Mouse (Mus musculus) intestine, postnatal 0 days (tissue): ENCODE results near the gene Gm10471. TPM values are rescaled to one million over a fixed set of nuclear protein-coding genes. Genes with fewer than 3 reads are reported as not detected.
"Not testable (repeated sequence)": the region's sequence is repeated elsewhere in the genome, so short reads cannot be mapped to it uniquely, and the experiment has no call there.

ENCODE experiments used
- ATAC-seq: fragments of 200-750 bp; cut with Nextera tagmentation; 2 replicates; pipeline ENCODE4 v1.8.0; 2017; ENCODE audit warnings: mild to moderate bottlenecking, moderate TSS enrichment, moderate library complexity
- H3K27ac ChIP-seq: fragments of 300-500 bp; sonication (generic); 2 replicates; pipeline ENCODE4 v1.5.1; 2014; ENCODE audit warnings: mild to moderate bottlenecking, low read depth, low read length, moderate library complexity
- H3K27me3 ChIP-seq: fragments of 300-500 bp; sonication (generic); replicated peaks from 2 replicates; pipeline ENCODE4 v1.6.1; 2014; ENCODE audit warnings: low read length, mixed read lengths; ENCODE audit not compliant: control insufficient read depth, insufficient read depth
- H3K36me3 ChIP-seq: fragments of 300-500 bp; sonication (generic); 2 replicates; pipeline ENCODE4 v1.6.1; 2014; ENCODE audit warnings: mild to moderate bottlenecking, moderate library complexity; ENCODE audit not compliant: control insufficient read depth, insufficient read depth
- H3K4me1 ChIP-seq: fragments of 300-500 bp; sonication (generic); replicated peaks from 2 replicates; pipeline ENCODE4 v1.6.1; 2014; ENCODE audit warnings: antibody characterized with exemption, low read length, mixed read lengths; ENCODE audit not compliant: control insufficient read depth, insufficient read depth
- H3K4me2 ChIP-seq: fragments of 300-500 bp; sonication (generic); replicated peaks from 2 replicates; pipeline ENCODE4 v1.6.1; 2014; ENCODE audit warnings: low read depth, mild to moderate bottlenecking, moderate library complexity
- H3K4me3 ChIP-seq: fragments of 300-500 bp; sonication (generic); 2 replicates; pipeline ENCODE4 v1.5.1; 2014; ENCODE audit warnings: low read depth, low read length
- H3K9ac ChIP-seq: fragments of 300-500 bp; sonication (generic); 2 replicates; pipeline ENCODE4 v1.6.1; 2014; ENCODE audit warnings: mild to moderate bottlenecking, low read depth, low read length
- H3K9me3 ChIP-seq: fragments of 300-500 bp; sonication (generic); 2 replicates; pipeline ENCODE4 v1.6.1; 2016; ENCODE audit warnings: mixed run types; ENCODE audit not compliant: control insufficient read depth
- CTCF ChIP-seq: sonication (generic); IDR thresholded peaks from 2 replicates; pipeline ENCODE4 v1.5.1; 2016; ENCODE audit warnings: low read depth, mild to moderate bottlenecking, control low read depth, antibody characterized with exemption, moderate library complexity
- WGBS: fragments of 180-500 bp; shearing (Covaris S2); extraction: QIAGEN DNeasy Blood & Tissue Kit; methylation state at CpG from one replicate; pipeline ENCODE4 v1.1.7; 2014; 5-methylcytosine and 5-hydroxymethylcytosine counted together
- polyA plus RNA-seq: library from polyadenylated mRNA; unstranded; fragments of >200 nt; fragmentation: Nextera tagmentation; extraction: Ambion mirVana; gene quantifications from 2 replicates; pipeline ENCODE4 v1.2.1, GENCODE M21; 2015

Gene Gm10471
- not detected in 2 replicates for polyA plus RNA-seq

GRCm38 (mm10) chr5:26089191-26089590, at the start of gene Gm10471:
TSS of gene Gm10471 (minus strand) at chr5:26089291.
- H3K36me3 ChIP-seq, H3K4me1 ChIP-seq, H3K4me2 ChIP-seq, H3K9ac ChIP-seq, H3K27me3 ChIP-seq, H3K4me3 ChIP-seq, H3K9me3 ChIP-seq, ATAC-seq, H3K27ac ChIP-seq: not testable (repeated sequence)
- 70% methylated on average over 1 of the region's 1 CpGs for WGBS

- not testable (repeated sequence) for H3K9me3 ChIP-seq, H3K9ac ChIP-seq, ATAC-seq, H3K4me3 ChIP-seq, H3K4me1 ChIP-seq, H3K27ac ChIP-seq, H3K36me3 ChIP-seq, H3K4me2 ChIP-seq, H3K27me3 ChIP-seq
- WGBS = no CpG with 5 or more reads among the region's 3 CpGs
Observed at GRCm38 (mm10) chr5:26121321-26121720, 32.2 kb upstream of the Gm10471 start, which contains the start of gene Gm10220. TSS of gene Gm10220 (minus strand) at chr5:26121421.

- WGBS = no CpG with 5 or more reads among the region's 3 CpGs
- H3K4me2 ChIP-seq, H3K9ac ChIP-seq, H3K27ac ChIP-seq, ATAC-seq, H3K4me3 ChIP-seq, H3K27me3 ChIP-seq, H3K36me3 ChIP-seq, H3K4me1 ChIP-seq, H3K9me3 ChIP-seq: not testable (repeated sequence)
Observed at GRCm38 (mm10) chr5:26105262-26105661, 16.2 kb upstream of the Gm10471 start, which contains the start of gene 5031410I06Rik. TSS of gene 5031410I06Rik (minus strand) at chr5:26105362.

- not testable (repeated sequence) for H3K4me3 ChIP-seq, H3K4me2 ChIP-seq, H3K4me1 ChIP-seq, ATAC-seq, H3K9me3 ChIP-seq, H3K27me3 ChIP-seq, H3K36me3 ChIP-seq, H3K9ac ChIP-seq, H3K27ac ChIP-seq
Observed at GRCm38 (mm10) chr5:26079023-26079422, 10.1 kb downstream of the Gm10471 start.

GRCm38 (mm10) chr5:26070716-26071115, 18.4 kb downstream of the Gm10471 start:
- H3K9me3 ChIP-seq = no peaks in the 10 kb centered on the region
- H3K27ac ChIP-seq = no peak overlapping the region
- no peak for ATAC-seq
- TF ChIP-seq CTCF = no peak
- no peak overlapping the region for H3K4me2 ChIP-seq
- WGBS = 82% methylated on average over 24 of the region's 24 CpGs
- no peaks in the 10 kb centered on the region for H3K4me1 ChIP-seq
- no peaks in the 10 kb centered on the region for H3K27me3 ChIP-seq
- H3K4me3 ChIP-seq = no peak overlapping the region
- H3K36me3 ChIP-seq = no peaks in the 10 kb centered on the region
- H3K9ac ChIP-seq = no peak overlapping the region

- H3K4me2 ChIP-seq, H3K36me3 ChIP-seq, H3K4me3 ChIP-seq, H3K27ac ChIP-seq, H3K9me3 ChIP-seq, H3K4me1 ChIP-seq, ATAC-seq, H3K9ac ChIP-seq, H3K27me3 ChIP-seq: not testable (repeated sequence)
- WGBS = no CpG with 5 or more reads among the region's 2 CpGs
Observed at GRCm38 (mm10) chr5:26058481-26058880, 30.6 kb downstream of the Gm10471 start, which contains the start of gene Gm7347. TSS of gene Gm7347 (minus strand) at chr5:26058581.

GRCm38 (mm10) chr5:26039458-26039857, 49.6 kb downstream of the Gm10471 start, which contains the start of gene Speer4a:
TSS of gene Speer4a (minus strand) at chr5:26039558.
- not testable (repeated sequence) for H3K4me2 ChIP-seq, H3K27ac ChIP-seq, H3K9ac ChIP-seq, H3K4me3 ChIP-seq, H3K27me3 ChIP-seq, ATAC-seq, H3K36me3 ChIP-seq, H3K4me1 ChIP-seq, H3K9me3 ChIP-seq
- WGBS = 69% methylated on average over 2 of the region's 2 CpGs

Other genes with a start within 250 kb of the Gm10471 start
- not detected in 2 replicates for gene Gm21663, start 146.9 kb downstream of the Gm10471 start, polyA plus RNA-seq
- not detected in 2 replicates for gene Gm21671, start 134.9 kb downstream of the Gm10471 start, polyA plus RNA-seq
- gene Gm21680, start 116.6 kb downstream of the Gm10471 start, polyA plus RNA-seq = not detected in 2 replicates
- gene Gm21698, start 100.6 kb downstream of the Gm10471 start, polyA plus RNA-seq = not detected in 2 replicates
- gene Gm1979, start 84.5 kb downstream of the Gm10471 start, polyA plus RNA-seq = not detected in 2 replicates
- not detected in 2 replicates for gene Gm5862, start 66.4 kb downstream of the Gm10471 start, polyA plus RNA-seq
- gene Speer4a, start 49.7 kb downstream of the Gm10471 start, polyA plus RNA-seq = not detected in 2 replicates
- not detected in 2 replicates for gene Gm7347, start 30.7 kb downstream of the Gm10471 start, polyA plus RNA-seq
- not detected in 2 replicates for gene 5031410I06Rik, start 16.1 kb upstream of the Gm10471 start, polyA plus RNA-seq
- gene Gm10220, start 32.1 kb upstream of the Gm10471 start, polyA plus RNA-seq = not detected in 2 replicates
- not detected in 2 replicates for gene Gm7361, start 168.4 kb upstream of the Gm10471 start, polyA plus RNA-seq